Mouse (Mus musculus) liver, embryonic 14 days (tissue): Measurements from ENCODE around the gene Panx2. TPM values are rescaled to one million over a fixed set of nuclear protein-coding genes. Genes with fewer than 3 reads are reported as not detected.

Experiments used
- polyA plus RNA-seq: library from polyadenylated mRNA; depleted of rRNA; stranded (reverse); fragments of >200 nt; gene quantifications from 2 replicates; pipeline ENCODE4 v1.2.3, GENCODE M21; 2012; rRNA removed

Gene Panx2
- 0.01 and 0.03 TPM in 2 replicates for polyA plus RNA-seq

GRCm38 (mm10) chr15:89059161-89059931, at the start of gene Panx2:
Panx2 (plus strand) TSS chr15:89059734.

GRCm38 (mm10) chr15:89074613-89075477, 15.3 kb downstream of the Panx2 start, which contains the start of gene Trabd:
Trabd (plus strand) TSS chr15:89075124.

GRCm38 (mm10) chr15:89088607-89089247, 29.2 kb downstream of the Panx2 start, which contains the start of gene Selenoo:
Selenoo (plus strand) TSS chr15:89089084.

GRCm38 (mm10) chr15:89122649-89123366, 63.3 kb downstream of the Panx2 start, which contains the start of gene Tubgcp6:
Tubgcp6 (minus strand) TSS chr15:89123112.

Other genes starting within 250 kb of the Panx2 start
- gene Alg12, start 240.4 kb upstream of the Panx2 start, polyA plus RNA-seq: 4.7 and 5.3 TPM in 2 replicates
- 25.7 and 27.2 TPM in 2 replicates for gene Creld2, start 240.1 kb upstream of the Panx2 start, polyA plus RNA-seq
- 3.3 and 3.4 TPM in 2 replicates for gene Pim3, start 197.5 kb upstream of the Panx2 start, polyA plus RNA-seq
- gene Ttll8, start 105.3 kb upstream of the Panx2 start, polyA plus RNA-seq: not detected in 2 replicates
- 0.01 and 0.02 TPM in 2 replicates for gene Mlc1, start 80.7 kb upstream of the Panx2 start, polyA plus RNA-seq
- not detected in 2 replicates for gene Mov10l1, start 76.8 kb upstream of the Panx2 start, polyA plus RNA-seq
- 7.6 and 8.4 TPM in 2 replicates for gene Trabd, start 15.4 kb downstream of the Panx2 start, polyA plus RNA-seq
- gene Selenoo, start 29.4 kb downstream of the Panx2 start, polyA plus RNA-seq: 7.7 and 8.5 TPM in 2 replicates
- gene Tubgcp6, start 63.4 kb downstream of the Panx2 start, polyA plus RNA-seq: 8.1 and 12.8 TPM in 2 replicates
- gene Hdac10, start 69.0 kb downstream of the Panx2 start, polyA plus RNA-seq: 8.0 and 8.1 TPM in 2 replicates
- gene Mapk12, start 81.0 kb downstream of the Panx2 start, polyA plus RNA-seq: 2.0 and 2.1 TPM in 2 replicates
- 0.76 and 0.80 TPM in 2 replicates for gene Mapk11, start 89.9 kb downstream of the Panx2 start, polyA plus RNA-seq
- 23.7 and 25.5 TPM in 2 replicates for gene Plxnb2, start 121.1 kb downstream of the Panx2 start, polyA plus RNA-seq
- 3.8 and 4.2 TPM in 2 replicates for gene Dennd6b, start 136.8 kb downstream of the Panx2 start, polyA plus RNA-seq
- gene Ppp6r2, start 151.8 kb downstream of the Panx2 start, polyA plus RNA-seq: 14.0 and 15.3 TPM in 2 replicates